Mouse (Mus musculus): ENCODE measurements around the gene Chrng. TPM values are rescaled to one million over a fixed set of nuclear protein-coding genes. Genes with fewer than 3 reads are reported as not detected.

Gene Chrng
- polyA plus RNA-seq (2014; fragmentation: Illumina TruSeq; extraction: RNeasy Lipid Tissue Mini Kit (QIAGEN cat#74804)): not detected

GRCm38 (mm10) chr1:87204465-87204864 lies at the start of gene Chrng:
TSS of gene Chrng (plus strand) at chr1:87204657.

GRCm38 (mm10) chr1:87156199-87156587 lies 48.3 kb upstream of the Chrng start, which contains the start of gene Ecel1:
TSS of gene Ecel1 (minus strand) at chr1:87156521.

DNA sequence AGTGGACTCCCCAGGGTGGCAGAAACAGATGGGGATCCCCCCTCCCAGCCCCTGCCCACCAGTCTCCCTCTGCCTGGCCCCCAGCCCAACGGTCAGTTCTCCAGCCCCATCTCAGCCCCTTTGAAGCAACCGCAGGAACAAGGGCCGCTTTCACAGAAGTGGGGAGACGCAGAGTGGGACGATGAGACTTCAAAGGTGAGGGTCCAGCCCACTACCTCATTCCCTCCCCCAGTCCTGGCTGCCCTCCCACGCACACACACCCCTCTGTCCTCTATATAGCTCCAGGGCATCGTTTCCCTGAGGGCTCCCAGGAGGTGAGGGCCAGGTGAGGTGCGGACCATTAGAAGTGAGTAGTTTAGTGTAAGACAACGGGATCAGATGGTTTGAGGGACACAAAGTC lies 21.4 kb upstream of the Chrng start, which contains the start of gene Prss56:
Prss56 (plus strand) TSS at position 301 of the 400 bp plus-strand sequence.

DNA sequence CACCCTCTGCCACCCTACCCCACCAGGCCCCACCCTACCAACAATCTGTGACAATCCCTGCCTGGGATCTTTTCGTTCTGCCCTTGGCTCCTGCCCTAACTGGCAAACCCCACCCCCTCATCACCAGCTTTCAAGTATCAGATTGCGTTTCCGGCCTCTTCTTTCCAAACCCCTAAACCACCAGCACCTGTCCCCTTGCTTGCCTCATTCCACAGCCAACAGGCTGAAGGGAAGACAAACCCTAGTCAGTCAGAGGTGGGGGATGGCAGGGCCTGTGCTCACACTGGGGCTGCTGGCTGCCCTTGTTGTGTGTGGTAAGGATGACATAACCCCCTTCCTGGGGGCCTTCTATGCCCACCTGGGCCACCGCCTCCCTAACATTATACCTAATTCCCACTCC lies 14.0 kb upstream of the Chrng start, which contains the start of gene Chrnd:
Chrnd (plus strand) TSS at position 179 of the 400 bp plus-strand sequence.

GRCm38 (mm10) chr1:87213735-87214704 lies 9.6 kb downstream of the Chrng start, which contains the start of gene Eif4e2:
TSS of gene Eif4e2 (plus strand) at chr1:87213914.

Other genes starting within 250 kb of the Chrng start
- not detected for gene Alppl2, start 114.7 kb upstream of the Chrng start, polyA plus RNA-seq (2014; fragmentation: Illumina TruSeq; extraction: RNeasy Lipid Tissue Mini Kit (QIAGEN cat#74804))
- not detected for gene Alpi, start 103.1 kb upstream of the Chrng start, polyA plus RNA-seq (2014; fragmentation: Illumina TruSeq; extraction: RNeasy Lipid Tissue Mini Kit (QIAGEN cat#74804))
- gene Akp3, start 79.7 kb upstream of the Chrng start, polyA plus RNA-seq (2014; fragmentation: Illumina TruSeq; extraction: RNeasy Lipid Tissue Mini Kit (QIAGEN cat#74804)): not detected
- not detected for gene Ecel1, start 48.1 kb upstream of the Chrng start, polyA plus RNA-seq (2014; fragmentation: Illumina TruSeq; extraction: RNeasy Lipid Tissue Mini Kit (QIAGEN cat#74804))
- not detected for gene Prss56, start 21.3 kb upstream of the Chrng start, polyA plus RNA-seq (2014; fragmentation: Illumina TruSeq; extraction: RNeasy Lipid Tissue Mini Kit (QIAGEN cat#74804))
- gene Chrnd, start 14.1 kb upstream of the Chrng start, polyA plus RNA-seq (2014; fragmentation: Illumina TruSeq; extraction: RNeasy Lipid Tissue Mini Kit (QIAGEN cat#74804)): not detected
- 33.3 TPM for gene Eif4e2, start 9.3 kb downstream of the Chrng start, polyA plus RNA-seq (2014; fragmentation: Illumina TruSeq; extraction: RNeasy Lipid Tissue Mini Kit (QIAGEN cat#74804))
- 197 TPM for gene Efhd1, start 59.7 kb downstream of the Chrng start, polyA plus RNA-seq (2014; fragmentation: Illumina TruSeq; extraction: RNeasy Lipid Tissue Mini Kit (QIAGEN cat#74804))
- 115 TPM for gene Gigyf2, start 122.3 kb downstream of the Chrng start, polyA plus RNA-seq (2014; fragmentation: Illumina TruSeq; extraction: RNeasy Lipid Tissue Mini Kit (QIAGEN cat#74804))
- gene Kcnj13, start 190.1 kb downstream of the Chrng start, polyA plus RNA-seq (2014; fragmentation: Illumina TruSeq; extraction: RNeasy Lipid Tissue Mini Kit (QIAGEN cat#74804)): not detected